Mouse (Mus musculus) forebrain, embryonic 13.5 days (tissue): Measurements from ENCODE around the gene Cd79a. TPM values are rescaled to one million over a fixed set of nuclear protein-coding genes. Genes with fewer than 3 reads are reported as not detected.

Experiments used
- ATAC-seq: fragments of 200-750 bp; cut with Nextera tagmentation; 2 replicates; pipeline ENCODE4 v1.8.0; 2017
- H3K27ac ChIP-seq: fragments of 300-500 bp; sonication (generic); 2 replicates; pipeline ENCODE4 v1.5.1; 2015; ENCODE audit warnings: inconsistent platforms, mild to moderate bottlenecking, moderate library complexity
- H3K27me3 ChIP-seq: fragments of 300-500 bp; sonication (generic); 2 replicates; pipeline ENCODE4 v1.6.1; 2015; ENCODE audit warnings: mild to moderate bottlenecking, inconsistent platforms
- H3K36me3 ChIP-seq: fragments of 300-500 bp; sonication (generic); 2 replicates; pipeline ENCODE4 v1.6.1; 2015; ENCODE audit warnings: mild to moderate bottlenecking, inconsistent platforms; ENCODE audit not compliant: poor library complexity, severe bottlenecking
- H3K4me1 ChIP-seq: fragments of 300-500 bp; sonication (generic); 2 replicates; pipeline ENCODE4 v1.6.1; 2015; ENCODE audit warnings: inconsistent platforms
- H3K4me2 ChIP-seq: fragments of 300-500 bp; sonication (generic); 2 replicates; pipeline ENCODE4 v1.6.1; 2015; ENCODE audit warnings: inconsistent platforms, mild to moderate bottlenecking, moderate library complexity
- H3K4me3 ChIP-seq: fragments of 300-500 bp; sonication (generic); 2 replicates; pipeline ENCODE4 v1.5.1; 2015; ENCODE audit warnings: mild to moderate bottlenecking, inconsistent platforms
- H3K9ac ChIP-seq: fragments of 300-500 bp; sonication (generic); 2 replicates; pipeline ENCODE4 v1.6.1; 2015; ENCODE audit warnings: mild to moderate bottlenecking, inconsistent platforms
- H3K9me3 ChIP-seq: fragments of 300-500 bp; sonication (generic); replicated peaks from 2 replicates; pipeline ENCODE4 v1.6.1; 2016; ENCODE audit warnings: inconsistent platforms
- WGBS: fragments of 180-500 bp; shearing (Covaris S2); methylation state at CpG from one replicate; pipeline ENCODE4 v1.1.7; 2015; 5-methylcytosine and 5-hydroxymethylcytosine counted together
- polyA plus RNA-seq: library from polyadenylated mRNA; unstranded; fragments of >200 nt; fragmentation: Nextera tagmentation; extraction: Ambion mirVana; gene quantifications from 2 replicates; pipeline ENCODE4 v1.2.1, GENCODE M21; 2015

Cd79a gene
- polyA plus RNA-seq, 1 experiment from 2014 or later, result 0.18 TPM

DNA sequence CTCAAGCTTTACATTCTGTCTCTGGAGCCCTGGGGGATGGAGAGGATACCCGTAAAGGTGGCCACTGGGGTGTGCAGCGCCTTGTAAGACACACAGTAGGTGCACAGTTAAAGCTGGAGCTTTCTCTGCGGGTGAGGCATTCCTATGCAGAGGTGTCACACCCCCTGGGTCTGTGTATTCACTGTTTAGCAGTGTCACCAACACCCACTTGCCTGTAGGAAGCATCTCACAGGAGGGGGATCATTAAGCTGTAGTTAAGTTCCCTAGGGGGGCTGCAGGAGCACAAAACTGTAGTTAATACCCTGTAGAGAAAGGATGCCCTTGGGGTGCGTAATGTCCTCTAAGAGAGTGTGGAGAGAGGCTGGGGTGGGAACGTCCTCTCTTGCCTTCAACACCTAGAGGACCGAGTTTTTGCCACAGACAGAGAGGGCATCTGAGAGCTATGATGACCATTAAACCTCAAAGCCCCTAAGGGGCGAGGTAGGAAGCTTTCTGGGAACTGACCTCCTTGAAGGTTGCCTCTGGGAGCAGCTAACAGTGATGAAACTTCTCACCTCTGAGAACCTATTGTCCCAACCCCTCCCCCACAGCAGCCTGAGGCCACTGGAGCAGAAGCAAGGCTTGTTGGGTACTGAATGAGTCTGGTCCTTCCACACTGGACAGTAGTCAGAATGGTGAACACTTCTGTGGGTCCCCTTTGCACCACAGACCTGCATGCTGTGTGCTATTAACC, 50.3 kb downstream of the Cd79a start:
- Histone ChIP-seq H3K4me3 (no peak overlapping the region), H3K36me3 (no peaks in the 10 kb centered on the region), H3K4me1 (peaks cover 32% of the 10 kb centered on the region), H3K4me2 (no peak overlapping the region), H3K27me3 (peaks cover 100% of the 10 kb centered on the region), H3K27ac (no peak overlapping the region), H3K9ac (no peak overlapping the region), H3K9me3 (no peaks in the 10 kb centered on the region)
- 3% methylated on average over 7 of the region's 7 CpGs for WGBS
- ATAC-seq, result no peak

DNA sequence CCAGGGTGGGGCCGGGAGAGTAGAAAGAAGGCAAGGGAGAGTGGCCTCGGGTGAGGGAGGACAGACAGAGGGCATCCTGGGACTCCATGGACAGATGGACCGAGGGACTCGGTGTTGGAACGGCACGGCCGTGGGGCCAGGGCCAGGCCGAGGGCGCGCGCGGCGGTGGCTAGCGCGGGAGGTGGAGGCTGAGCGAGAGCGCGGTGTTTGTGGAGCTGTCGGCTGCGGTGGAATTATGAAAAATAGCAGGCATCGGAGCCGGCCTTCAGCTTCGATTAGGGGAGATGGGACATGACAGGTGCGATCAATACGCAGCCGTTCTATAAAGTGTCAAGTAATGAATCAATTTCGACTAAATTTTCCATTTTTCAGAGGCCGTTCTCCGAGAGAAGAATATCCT, 51.6 kb downstream of the Cd79a start:
- Histone ChIP-seq H3K9ac (no peak overlapping the region), H3K4me3 (peak overlapping the region; percentile 17; the same call in 1 of the 2 replicates), H3K4me1 (peaks cover 35% of the 10 kb centered on the region), H3K27me3 (peaks cover 100% of the 10 kb centered on the region), H3K36me3 (no peaks in the 10 kb centered on the region), H3K27ac (no peak overlapping the region), H3K4me2 (peak overlapping the region; percentile 31), H3K9me3 (no peaks in the 10 kb centered on the region)
- no peak for ATAC-seq
- under 1% methylated on average over 29 of the region's 29 CpGs for WGBS

DNA sequence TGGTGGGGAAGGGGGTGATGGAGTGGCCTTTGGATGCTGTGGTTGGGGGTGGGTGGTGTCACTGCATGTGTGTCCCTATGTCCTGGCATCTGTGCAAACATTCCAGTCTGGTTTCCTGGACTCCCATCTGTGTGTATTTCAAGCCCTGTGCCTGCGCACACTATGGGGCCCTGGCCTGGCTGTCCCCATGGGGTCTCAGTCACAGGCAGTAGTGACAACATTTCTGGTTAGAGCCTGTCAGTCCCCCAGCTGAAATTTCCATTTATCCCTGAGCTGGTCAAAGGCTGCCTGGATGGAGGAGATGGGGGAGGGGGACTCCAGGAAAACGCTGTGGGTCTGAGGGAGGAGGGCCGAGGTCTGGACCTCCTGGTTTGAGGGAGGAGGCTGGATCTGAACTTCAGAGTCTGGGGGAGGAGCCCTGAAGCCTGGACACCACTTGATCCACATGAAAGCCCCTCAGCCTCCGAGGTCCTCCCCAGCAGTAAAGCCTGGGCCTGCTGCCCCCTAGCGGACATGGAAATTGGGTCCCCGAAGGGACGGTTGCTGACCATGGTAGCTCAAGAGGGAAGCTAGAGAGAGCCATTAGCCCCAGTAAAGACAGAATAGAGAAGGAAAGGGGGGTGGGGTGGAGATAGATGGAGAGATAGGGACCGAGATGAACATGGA, 52.9 kb downstream of the Cd79a start:
- no peak overlapping the region for H3K27ac ChIP-seq
- ATAC-seq, result peak; percentile 23; the same call in 1 of the 2 replicates
- no peaks in the 10 kb centered on the region for H3K36me3 ChIP-seq
- peaks cover 100% of the 10 kb centered on the region for H3K27me3 ChIP-seq
- H3K9ac ChIP-seq, result no peak overlapping the region
- H3K4me1 ChIP-seq, result peaks cover 36% of the 10 kb centered on the region
- no peaks in the 10 kb centered on the region for H3K9me3 ChIP-seq
- 1% methylated on average over 8 of the region's 8 CpGs for WGBS
- no peak overlapping the region for H3K4me2 ChIP-seq
- no peak overlapping the region for H3K4me3 ChIP-seq

Other genes with a start within 250 kb of the Cd79a start
- not detected in 2 replicates for gene Tex101, start 220.7 kb upstream of the Cd79a start, polyA plus RNA-seq
- gene BC049730, start 188.1 kb upstream of the Cd79a start, polyA plus RNA-seq, result not detected in 2 replicates
- gene Gm4763, start 170.5 kb upstream of the Cd79a start, polyA plus RNA-seq, result not detected in 2 replicates
- gene Cd177, start 137.1 kb upstream of the Cd79a start, polyA plus RNA-seq, result 0.05 and 0.10 TPM in 2 replicates
- gene Ceacam10, start 120.2 kb upstream of the Cd79a start, polyA plus RNA-seq, result not detected in 2 replicates
- 29.8 and 31.0 TPM in 2 replicates for gene Gm9844, start 35.2 kb upstream of the Cd79a start, polyA plus RNA-seq
- gene Lypd4, start 27.4 kb upstream of the Cd79a start, polyA plus RNA-seq, result not detected in 2 replicates
- gene Dmrtc2, start 27.3 kb upstream of the Cd79a start, polyA plus RNA-seq, result 0.10 and 0.13 TPM in 2 replicates
- 1,732 and 1,934 TPM in 2 replicates for gene Rps19, start 13.0 kb upstream of the Cd79a start, polyA plus RNA-seq
- 54.2 and 54.9 TPM in 2 replicates for gene Arhgef1, start 5.5 kb downstream of the Cd79a start, polyA plus RNA-seq
- 0.43 and 1.0 TPM in 2 replicates for gene Gm4881, start 47.1 kb downstream of the Cd79a start, polyA plus RNA-seq
- gene Rabac1, start 75.4 kb downstream of the Cd79a start, polyA plus RNA-seq, result 128 and 138 TPM in 2 replicates
- gene Atp1a3, start 108.6 kb downstream of the Cd79a start, polyA plus RNA-seq, result 95.0 and 107 TPM in 2 replicates
- 12.8 and 14.7 TPM in 2 replicates for gene Grik5, start 175.0 kb downstream of the Cd79a start, polyA plus RNA-seq
- 33.5 and 38.1 TPM in 2 replicates for gene Zfp574, start 175.2 kb downstream of the Cd79a start, polyA plus RNA-seq